Mouse (Mus musculus): ENCODE data around the gene Pigr.

Gene Pigr

DNA sequence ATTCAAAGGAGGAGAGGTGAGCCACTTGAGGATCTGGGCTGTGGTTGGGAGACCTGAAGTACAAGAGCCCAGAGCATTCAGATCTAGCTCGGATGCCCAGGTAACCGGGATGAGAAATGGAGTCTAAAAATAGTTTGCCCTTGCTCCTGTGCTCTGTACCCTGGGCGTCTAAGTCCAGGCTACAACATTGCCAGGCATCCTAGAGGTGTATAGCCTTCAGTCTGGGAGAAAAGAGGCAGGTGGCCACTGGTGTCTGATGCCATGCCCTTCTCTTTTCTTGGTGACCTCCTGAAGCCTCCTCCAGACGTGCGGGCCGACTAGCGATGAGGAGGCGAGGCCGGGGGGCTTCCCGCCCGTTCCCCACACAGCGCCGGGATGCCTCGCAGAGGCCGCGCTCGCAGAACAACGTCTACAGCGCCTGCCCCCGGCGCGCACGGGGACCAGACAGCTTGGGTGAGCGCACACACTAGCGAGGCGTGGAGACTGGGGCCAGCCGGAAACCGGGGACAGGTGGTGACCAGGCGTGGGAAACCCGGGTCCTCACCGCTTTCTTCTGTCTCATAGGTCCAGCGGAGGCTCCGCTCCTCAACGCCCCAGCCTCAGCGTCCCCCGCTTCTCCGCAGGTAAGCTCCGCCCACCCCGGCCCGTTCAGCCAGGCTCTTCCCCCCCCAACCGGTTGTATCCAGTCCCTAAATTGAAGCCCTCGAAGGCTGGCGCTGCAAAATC, 51.6 kb downstream of the Pigr start:
- peak; percentile 44 for DNase-seq (ENCODE audit: low read depth, low spot score)

DNA sequence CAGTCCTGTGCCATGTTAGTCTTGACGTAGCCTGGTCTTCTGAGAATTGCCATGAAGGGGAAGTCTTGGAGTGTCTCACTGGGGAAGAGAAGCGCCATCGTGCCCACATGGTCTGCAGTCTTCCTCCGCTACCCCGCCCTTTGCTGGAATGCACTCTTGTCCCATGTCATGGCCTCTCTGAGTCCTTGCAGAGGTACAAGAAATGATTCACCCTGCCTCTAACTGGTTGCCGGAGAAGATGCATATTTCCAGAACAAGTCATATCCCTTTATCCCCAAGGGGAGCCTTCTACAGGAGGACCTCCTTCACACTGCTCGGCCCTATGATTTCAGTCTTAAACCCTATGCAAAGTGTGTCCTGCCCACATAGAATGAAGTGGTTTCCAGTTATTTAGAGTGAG, 53.4 kb downstream of the Pigr start:
- no peak for DNase-seq (ENCODE audit: low read depth, low spot score)

DNA sequence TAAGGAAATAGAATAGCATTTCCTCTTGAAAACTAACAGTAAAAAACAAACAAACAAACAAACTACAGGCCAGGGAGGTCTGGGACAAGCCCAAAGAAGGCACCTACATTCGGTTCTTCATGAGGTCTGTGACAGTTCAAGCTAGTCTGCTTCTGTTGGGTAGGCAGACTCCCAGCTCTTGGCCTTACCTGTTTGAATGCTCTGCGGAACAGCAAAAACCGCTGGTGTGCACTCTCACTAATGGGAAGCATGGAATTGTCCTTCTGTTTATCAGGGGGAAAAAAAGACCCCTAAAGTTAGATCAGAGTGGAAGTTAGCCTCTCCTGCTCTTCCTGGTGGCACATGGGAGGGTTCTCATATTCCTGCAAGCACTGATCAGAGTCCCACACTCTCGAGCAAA, 56.7 kb downstream of the Pigr start:
- no peak for DNase-seq (ENCODE audit: low read depth, low spot score)

DNA sequence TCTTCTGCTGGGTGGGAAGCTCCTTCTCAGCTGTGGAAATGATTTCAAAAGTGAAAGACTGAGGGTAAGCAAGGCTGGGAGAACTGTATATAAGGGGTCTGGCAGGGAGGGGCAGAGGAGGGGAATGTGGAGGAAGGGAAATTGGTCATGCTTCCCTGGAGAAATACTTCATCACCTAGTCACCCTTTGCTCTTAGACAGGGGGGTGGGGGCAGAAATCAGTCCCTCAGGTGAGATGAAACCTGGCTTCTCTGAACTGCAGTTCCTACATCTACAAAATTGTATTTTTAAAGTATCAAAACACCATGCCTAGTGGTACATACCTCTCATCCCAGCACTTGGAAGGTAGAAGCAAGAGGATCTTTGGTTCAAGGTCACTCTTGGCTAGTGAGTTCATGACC, 60.9 kb downstream of the Pigr start, which contains the start of gene Il24:
Il24 (minus strand) TSS at position 101 of the 400 bp plus-strand sequence.
- DNase-seq (ENCODE audit: low read depth, low spot score), result no peak

DNA sequence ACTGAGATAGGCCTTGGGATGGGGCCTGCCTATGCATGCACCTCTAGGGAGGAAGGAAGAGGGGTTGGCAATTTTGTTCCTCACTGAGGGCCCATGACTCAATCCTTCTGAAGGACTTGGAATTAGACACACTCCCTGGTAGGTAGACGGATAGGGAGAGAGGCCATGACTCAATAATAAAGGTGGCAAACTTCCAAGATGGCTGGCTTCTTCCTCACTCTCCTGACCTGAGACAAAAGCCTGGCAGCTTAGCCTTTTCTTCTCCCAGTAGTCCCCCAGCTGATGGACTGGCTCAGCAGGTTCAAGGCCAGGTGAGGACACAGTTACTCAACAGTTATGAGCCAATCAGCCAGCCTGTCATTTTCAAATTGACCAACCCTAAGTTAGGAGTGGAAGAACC, 66.0 kb downstream of the Pigr start:
- no peak for DNase-seq (ENCODE audit: low read depth, low spot score)

DNA sequence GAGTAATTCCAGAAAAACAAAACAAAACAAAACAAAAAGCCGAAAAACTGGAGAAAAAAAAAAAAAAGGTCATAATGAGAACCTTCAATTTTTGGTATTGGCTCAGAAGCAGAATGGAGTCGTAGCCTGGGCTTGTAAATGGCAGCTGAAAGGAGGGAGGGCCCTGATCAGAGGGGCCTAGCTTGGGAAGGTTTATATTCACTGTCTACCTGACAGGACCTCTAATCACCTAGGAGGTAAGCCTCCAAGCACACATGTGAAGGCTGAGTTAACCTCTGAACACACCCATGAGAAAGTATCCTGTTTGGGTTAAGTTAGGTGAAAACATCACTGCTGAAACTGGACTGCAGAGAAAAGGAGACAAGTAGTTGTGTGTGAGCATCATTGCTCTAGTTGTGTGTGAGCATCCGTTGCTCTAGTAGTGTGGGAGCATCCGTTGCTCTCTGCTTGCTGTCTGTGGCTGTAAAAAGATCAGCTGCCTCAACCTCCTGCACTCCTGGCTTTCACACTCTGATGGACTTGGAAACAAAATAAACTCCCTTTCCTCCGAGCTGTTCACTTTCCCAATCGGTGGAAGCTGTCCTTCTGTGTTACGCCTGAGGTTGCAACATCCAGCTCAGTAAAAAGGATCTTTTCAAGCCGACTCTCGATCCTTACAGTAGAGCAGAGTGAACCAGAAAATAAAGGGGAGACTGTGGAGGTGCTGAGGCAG, 67.0 kb downstream of the Pigr start:
- DNase-seq (ENCODE audit: low read depth, low spot score), result no peak

DNA sequence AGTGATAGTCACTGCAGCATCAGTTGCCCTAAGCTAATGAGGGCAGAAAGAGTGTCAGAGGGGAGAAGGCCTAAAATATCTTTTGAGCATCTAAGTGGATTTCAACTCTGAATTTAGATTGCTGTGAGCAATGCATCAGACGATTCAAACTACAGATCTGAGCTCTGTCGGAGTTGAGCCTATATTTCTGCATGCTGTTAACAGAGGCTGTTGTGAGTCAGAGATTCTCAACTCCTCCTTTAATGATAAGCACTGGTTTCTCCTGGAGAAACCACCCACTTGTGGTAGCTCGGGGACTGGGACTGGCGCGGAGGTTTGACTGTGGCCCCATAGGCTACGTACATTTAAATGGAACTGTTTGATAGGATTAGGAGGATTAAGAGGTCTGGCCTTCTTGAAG, 68.0 kb downstream of the Pigr start:
- DNase-seq (ENCODE audit: low read depth, low spot score), result no peak

Measured in CD4-positive helper T cell, adult 2 months (primary cell).